8 mouse cellular contexts compared by ENCODE assay signal in the genomic region with DNA sequence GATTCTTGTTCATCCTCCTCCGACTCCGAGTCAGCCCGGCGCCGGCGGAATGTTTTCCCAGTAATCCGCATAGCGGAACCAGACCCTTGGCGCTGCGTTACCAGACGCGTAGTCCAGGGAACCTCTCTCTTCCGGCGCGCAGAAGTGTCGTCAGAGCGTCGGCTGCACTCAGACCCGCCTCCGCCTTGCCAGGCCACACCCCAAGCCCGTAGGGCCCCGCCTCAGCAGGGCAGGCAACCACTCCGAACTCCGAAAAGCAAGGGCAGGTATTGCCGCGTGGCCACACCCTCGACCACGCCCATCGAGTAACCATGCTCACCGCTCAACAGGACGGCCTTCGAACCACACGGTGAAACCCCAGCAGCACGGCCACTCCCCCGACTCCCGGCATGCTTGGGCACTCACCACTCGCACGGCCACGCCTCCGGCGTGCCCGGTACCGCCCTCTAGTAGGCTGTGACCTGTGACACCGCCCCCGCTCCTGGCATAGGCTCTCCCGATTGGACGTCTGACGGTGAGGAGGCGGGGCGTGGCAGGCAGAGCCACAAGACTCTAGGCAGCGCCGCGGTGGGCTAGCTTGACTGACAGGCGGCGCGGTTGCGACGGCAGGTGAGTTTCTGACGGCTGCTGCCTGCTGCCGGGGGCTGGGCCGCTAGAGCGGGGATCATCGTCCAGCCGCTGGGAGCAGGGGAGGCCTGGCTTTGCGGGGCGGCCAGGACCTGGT. TPM values are rescaled to one million over a fixed set of nuclear protein-coding genes. Genes with fewer than 3 reads are reported as not detected.
DNase-seq lines count a peak whose midpoint lies in the region; ATAC-seq and TF ChIP-seq lines count a peak whose summit lies in the region.

A gene (minus strand): TSS at position 412 of the 724 bp plus-strand sequence.
A gene (plus strand): TSS at position 490 of the 724 bp plus-strand sequence.

- peak; percentile 62 for TF ChIP-seq POLR2A in testis, adult 2 months (IDR thresholded peaks at IDR 0.05; ENCODE audit: control insufficient read depth, low read depth, low read length)

- no peak for TF ChIP-seq EP300 in heart, postnatal 0 days (IDR thresholded peaks at IDR 0.05; ENCODE audit: low read depth)

- H3K27me3 ChIP-seq in E14TG2a.4 (ENCODE audit: insufficient read depth, low read length) = no peaks in the 10 kb centered on the region
- H3K27me3 ChIP-seq in forebrain, embryonic 12.5 days = no peaks in the 10 kb centered on the region
- no peaks in the 10 kb centered on the region for H3K27me3 ChIP-seq in heart, postnatal 0 days (ENCODE audit: control insufficient read depth, insufficient read depth, low read length)
- no peaks in the 10 kb centered on the region for H3K27me3 ChIP-seq in liver, embryonic 16.5 days (ENCODE audit: control insufficient read depth, insufficient read depth, low read depth, low read length)
- H3K27me3 ChIP-seq in neural tube, embryonic 13.5 days = no peaks in the 10 kb centered on the region
- no peaks in the 10 kb centered on the region for H3K27me3 ChIP-seq in testis, adult 2 months (ENCODE audit: control insufficient read depth, insufficient read depth, low read length)

- peak; percentile 99 for ATAC-seq in forebrain, embryonic 12.5 days (ENCODE audit: low FRiP score)
- ATAC-seq in heart, postnatal 0 days (ENCODE audit: insufficient read depth, low read depth) = peak; percentile 96
- ATAC-seq in liver, embryonic 16.5 days (ENCODE audit: low read depth) = peak; percentile 95
- peak; percentile 97 for ATAC-seq in neural tube, embryonic 13.5 days (ENCODE audit: low read depth)

- peaks cover 45% of the 10 kb centered on the region for H3K36me3 ChIP-seq in E14TG2a.4 (ENCODE audit: insufficient read depth, low read length)
- peaks cover 30% of the 10 kb centered on the region for H3K36me3 ChIP-seq in forebrain, embryonic 12.5 days (replicated peaks)
- peaks cover 25% of the 10 kb centered on the region for H3K36me3 ChIP-seq in heart, postnatal 0 days (replicated peaks; ENCODE audit: control insufficient read depth, insufficient read depth, low read length)
- peaks cover 5% of the 10 kb centered on the region; the same call in 1 of the 2 replicates for H3K36me3 ChIP-seq in liver, embryonic 16.5 days (ENCODE audit: control insufficient read depth, insufficient read depth)
- peaks cover 33% of the 10 kb centered on the region for H3K36me3 ChIP-seq in neural tube, embryonic 13.5 days
- H3K36me3 ChIP-seq in testis, adult 2 months (ENCODE audit: control insufficient read depth, insufficient read depth, low read length) = no peaks in the 10 kb centered on the region

- peak within 1 kb of the TSS; percentile 66 for H3K27ac ChIP-seq in forebrain, embryonic 12.5 days
- H3K27ac ChIP-seq in heart, postnatal 0 days (ENCODE audit: low read depth) = peak within 1 kb of the TSS; percentile 53
- peak within 1 kb of the TSS; percentile 68 for H3K27ac ChIP-seq in liver, embryonic 16.5 days (ENCODE audit: low read length)
- H3K27ac ChIP-seq in neural tube, embryonic 13.5 days (replicated peaks) = peak within 1 kb of the TSS; percentile 85
- H3K27ac ChIP-seq in testis, adult 2 months (ENCODE audit: control insufficient read depth, insufficient read depth, low read depth, low read length) = peak within 1 kb of the TSS; percentile 83

- H3K4me3 ChIP-seq in E14TG2a.4 (replicated peaks; ENCODE audit: low read length) = peak within 1 kb of the TSS; percentile 99
- peak within 1 kb of the TSS; percentile 77 for H3K4me3 ChIP-seq in forebrain, embryonic 12.5 days (replicated peaks)
- peak within 1 kb of the TSS; percentile 68 for H3K4me3 ChIP-seq in heart, postnatal 0 days (ENCODE audit: low read depth, low read length)
- peak within 1 kb of the TSS; percentile 95 for H3K4me3 ChIP-seq in liver, embryonic 16.5 days (ENCODE audit: low read depth, low read length)
- peak within 1 kb of the TSS; percentile 85 for H3K4me3 ChIP-seq in neural tube, embryonic 13.5 days
- peak within 1 kb of the TSS; percentile 97 for H3K4me3 ChIP-seq in testis, adult 2 months (ENCODE audit: control insufficient read depth, low read depth, low read length)

- no peaks in the 10 kb centered on the region for H3K9me3 ChIP-seq in E14TG2a.4 (ENCODE audit: low read length)
- H3K9me3 ChIP-seq in forebrain, embryonic 12.5 days = no peaks in the 10 kb centered on the region
- no peaks in the 10 kb centered on the region for H3K9me3 ChIP-seq in heart, postnatal 0 days (replicated peaks; ENCODE audit: control insufficient read depth, low read length)
- no peaks in the 10 kb centered on the region for H3K9me3 ChIP-seq in liver, embryonic 16.5 days (replicated peaks; ENCODE audit: control insufficient read depth, low read length)
- no peaks in the 10 kb centered on the region for H3K9me3 ChIP-seq in neural tube, embryonic 13.5 days

- WGBS in forebrain, embryonic 12.5 days = 1% methylated on average over 66 of the region's 66 CpGs
- under 1% methylated on average over 64 of the region's 66 CpGs for WGBS in heart, postnatal 0 days
- under 1% methylated on average over 66 of the region's 66 CpGs for whole genome bisulfite sequencing in liver, embryonic 16.5 days (ENCODE audit: insufficient replicate concordance)
- under 1% methylated on average over 66 of the region's 66 CpGs for WGBS in neural tube, embryonic 13.5 days

- H3K4me1 ChIP-seq in E14TG2a.4 (replicated peaks; ENCODE audit: low read depth, low read length) = peaks cover 44% of the 10 kb centered on the region
- H3K4me1 ChIP-seq in forebrain, embryonic 12.5 days = peaks cover 25% of the 10 kb centered on the region
- H3K4me1 ChIP-seq in heart, postnatal 0 days (ENCODE audit: control insufficient read depth, insufficient read depth) = peaks cover 9% of the 10 kb centered on the region; the same call in 1 of the 2 replicates
- H3K4me1 ChIP-seq in liver, embryonic 16.5 days (ENCODE audit: control insufficient read depth, low read depth, low read length) = peaks cover 27% of the 10 kb centered on the region
- peaks cover 40% of the 10 kb centered on the region for H3K4me1 ChIP-seq in neural tube, embryonic 13.5 days (replicated peaks)
- H3K4me1 ChIP-seq in testis, adult 2 months (ENCODE audit: control insufficient read depth, insufficient read depth, low read length) = peaks cover 14% of the 10 kb centered on the region

- H3K9ac ChIP-seq in forebrain, embryonic 12.5 days = peak within 1 kb of the TSS; percentile 67
- H3K9ac ChIP-seq in heart, postnatal 0 days (replicated peaks; ENCODE audit: low read depth, low read length) = peak within 1 kb of the TSS; percentile 47
- H3K9ac ChIP-seq in liver, embryonic 16.5 days (ENCODE audit: low read depth, low read length) = peak within 1 kb of the TSS; percentile 82
- peak within 1 kb of the TSS; percentile 86 for H3K9ac ChIP-seq in neural tube, embryonic 13.5 days

- peak; percentile 99 for DNase-seq in c-Kit-positive CD71-positive TER-119-positive erythroid progenitor cells, embryonic 14.5 days (ENCODE audit: low spot score)
- peak; percentile 100 for DNase-seq in heart, postnatal 0 days (ENCODE audit: low spot score)
- DNase-seq in kidney, postnatal 4 days = peak; percentile 99 to 100

- peak within 1 kb of the TSS; percentile 78 for H3K4me2 ChIP-seq in forebrain, embryonic 12.5 days
- peak within 1 kb of the TSS; percentile 83 for H3K4me2 ChIP-seq in heart, postnatal 0 days (ENCODE audit: low read depth, low read length)
- H3K4me2 ChIP-seq in liver, embryonic 16.5 days (ENCODE audit: low read depth, low read length) = peak within 1 kb of the TSS; percentile 97
- peak within 1 kb of the TSS; percentile 86 for H3K4me2 ChIP-seq in neural tube, embryonic 13.5 days

- no peak for TF ChIP-seq CTCF in E14TG2a.4 (conservative IDR thresholded peaks at IDR 0.05; ENCODE audit: low read length)
- TF ChIP-seq CTCF in heart, postnatal 0 days (IDR thresholded peaks at IDR 0.05; ENCODE audit: low read depth) = peak; percentile 13; the same call in 1 of the 2 replicates
- TF ChIP-seq CTCF in testis, adult 2 months (IDR thresholded peaks at IDR 0.05; ENCODE audit: control insufficient read depth, insufficient read depth, insufficient replicate concordance, low read depth, low read length) = no peak

RNA-seq across cellular contexts. Expression of the first gene that starts in this region (rescaled TPM):
- polyA plus RNA-seq in forebrain, embryonic 12.5 days (2016; fragmentation: Nextera tagmentation; extraction: Ambion mirVana) = 66.6 and 70.5 TPM in 2 replicates
- 7.6 and 13.8 TPM in 2 replicates for total RNA-seq in heart, postnatal 0 days (2014; rRNA removed; ENCODE audit: low replicate concordance)
- 21.1 and 23.7 TPM in 2 replicates for polyA plus RNA-seq in heart, postnatal 0 days (2015; fragmentation: Nextera tagmentation; extraction: Ambion mirVana)
- 23.1 and 24.0 TPM in 2 replicates for polyA plus RNA-seq in liver, embryonic 16.5 days (2015; fragmentation: Nextera tagmentation; extraction: Ambion mirVana)
- polyA plus RNA-seq in neural tube, embryonic 13.5 days (2015; fragmentation: Nextera tagmentation; extraction: Ambion mirVana) = 92.3 and 95.2 TPM in 2 replicates
- polyA plus RNA-seq in testis, adult 2 months (2012; rRNA removed) = 19.9 and 23.7 TPM in 2 replicates

RNA-seq across cellular contexts. Expression of the second gene that starts in this region (rescaled TPM):
- polyA plus RNA-seq in forebrain, embryonic 12.5 days (2016; fragmentation: Nextera tagmentation; extraction: Ambion mirVana) = 29.5 and 30.6 TPM in 2 replicates
- 78.4 and 81.7 TPM in 2 replicates for total RNA-seq in heart, postnatal 0 days (2014; rRNA removed; ENCODE audit: low replicate concordance)
- polyA plus RNA-seq in heart, postnatal 0 days (2015; fragmentation: Nextera tagmentation; extraction: Ambion mirVana) = 27.6 and 31.2 TPM in 2 replicates
- polyA plus RNA-seq in liver, embryonic 16.5 days (2015; fragmentation: Nextera tagmentation; extraction: Ambion mirVana) = 4.9 and 5.8 TPM in 2 replicates
- 48.9 and 49.6 TPM in 2 replicates for polyA plus RNA-seq in neural tube, embryonic 13.5 days (2015; fragmentation: Nextera tagmentation; extraction: Ambion mirVana)
- polyA plus RNA-seq in testis, adult 2 months (2012; rRNA removed) = 68.1 and 76.9 TPM in 2 replicates

Comparison
In these comparisons a context has a peak if more than half of its experiments do, and no peak if none do; other contexts are left out.
1. Peak in every context shown above with its lines: DNase-seq, ATAC-seq, H3K4me3 ChIP-seq and H3K27ac ChIP-seq.